Mouse (Mus musculus) lung, adult 2 months (tissue): ENCODE results near the gene Gm10392. TPM values are rescaled to one million over a fixed set of nuclear protein-coding genes. Genes with fewer than 3 reads are reported as not detected.

ENCODE experiments used
- DNase-seq: peaks from one replicate; pipeline ENCODE4 v3.0.0; 2022
- H3K4me1 ChIP-seq: fragments of 200-500 bp; 2 replicates; pipeline ENCODE4 v1.6.1; 2011; ENCODE audit warnings: low read length; ENCODE audit not compliant: control insufficient read depth, insufficient read depth
- H3K4me3 ChIP-seq: fragments of 200-500 bp; replicated peaks from 2 replicates; pipeline ENCODE3; 2011; ENCODE audit warnings: low read depth, mild to moderate bottlenecking, control low read depth, low read length; ENCODE audit errors: extremely low read depth
- CTCF ChIP-seq: fragments of 200-500 bp; IDR thresholded peaks from 2 replicates; pipeline ENCODE4 v1.5.1; 2011; ENCODE audit warnings: mild to moderate bottlenecking, low read length, control low read depth; ENCODE audit not compliant: insufficient read depth
- POLR2A ChIP-seq: fragments of 200-500 bp; IDR thresholded peaks from 2 replicates; pipeline ENCODE4 v1.6.1; 2011; ENCODE audit warnings: low read depth, mild to moderate bottlenecking, control low read depth, low read length, borderline replicate concordance; ENCODE audit errors: extremely low read depth
- WGBS: fragments of 180-500 bp; shearing (Covaris S2); methylation state at CpG from one replicate; pipeline ENCODE4 v1.1.7; 2018; 5-methylcytosine and 5-hydroxymethylcytosine counted together
- polyA plus RNA-seq: library from polyadenylated mRNA; depleted of rRNA; stranded (reverse); fragments of >200 nt; gene quantifications from 2 replicates; pipeline ENCODE4 v1.2.3, GENCODE M21; 2012; rRNA removed

Gm10392 gene
- polyA plus RNA-seq, 1 experiment, result 0.08 TPM

DNA sequence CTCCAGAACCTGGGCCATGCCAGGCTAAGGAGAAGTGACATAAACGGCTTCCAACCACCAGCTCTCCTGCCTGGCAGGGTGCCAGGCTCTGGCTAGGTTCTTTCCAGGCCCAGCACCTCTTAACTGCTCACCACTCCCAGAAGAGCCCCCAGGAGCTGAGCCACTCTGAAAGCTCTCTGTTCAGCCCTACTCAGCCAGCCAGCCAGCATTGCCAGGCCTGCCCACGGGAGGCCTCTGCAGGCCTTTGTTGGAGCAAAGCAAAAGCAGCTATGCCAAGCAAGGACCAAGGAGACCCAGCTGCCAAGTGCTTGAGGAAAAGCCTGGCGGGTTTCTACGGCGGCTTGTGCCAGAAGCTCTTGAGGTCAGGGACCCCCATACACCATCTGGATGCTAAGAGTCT lies 32.2 kb downstream of the Gm10392 start:
- Histone ChIP-seq H3K4me1 (peaks cover 16% of the 10 kb centered on the region), H3K4me3 (no peak overlapping the region)
- 64% methylated on average over 5 of the region's 5 CpGs for WGBS
- TF ChIP-seq CTCF (no peak), POLR2A (no peak)
- DNase-seq, result no peak

DNA sequence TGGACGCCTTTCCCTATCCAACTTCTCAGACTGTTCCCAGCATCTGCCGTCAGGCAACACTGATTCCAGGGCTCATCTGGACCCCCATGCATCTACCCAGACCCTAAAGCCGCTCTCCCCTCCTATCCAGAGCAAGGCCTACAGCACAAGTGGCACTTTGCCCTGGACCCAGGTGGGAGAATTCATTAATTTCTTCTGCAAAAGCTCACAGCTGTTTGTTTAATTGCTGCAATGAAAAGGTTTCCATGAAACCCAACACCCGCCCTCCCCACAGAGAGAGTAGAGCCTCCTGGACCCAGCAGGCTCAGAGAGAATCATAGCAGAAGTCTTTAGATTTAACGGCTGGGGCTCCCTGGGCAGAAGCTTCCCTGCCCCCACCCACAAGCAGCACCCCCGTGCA lies 33.8 kb downstream of the Gm10392 start:
- Histone ChIP-seq H3K4me3 (no peak overlapping the region), H3K4me1 (peaks cover 7% of the 10 kb centered on the region; the same call in 1 of the 2 replicates)
- 80% methylated on average over 6 of the region's 6 CpGs for WGBS
- no peak for DNase-seq
- TF ChIP-seq POLR2A, result no peak

DNA sequence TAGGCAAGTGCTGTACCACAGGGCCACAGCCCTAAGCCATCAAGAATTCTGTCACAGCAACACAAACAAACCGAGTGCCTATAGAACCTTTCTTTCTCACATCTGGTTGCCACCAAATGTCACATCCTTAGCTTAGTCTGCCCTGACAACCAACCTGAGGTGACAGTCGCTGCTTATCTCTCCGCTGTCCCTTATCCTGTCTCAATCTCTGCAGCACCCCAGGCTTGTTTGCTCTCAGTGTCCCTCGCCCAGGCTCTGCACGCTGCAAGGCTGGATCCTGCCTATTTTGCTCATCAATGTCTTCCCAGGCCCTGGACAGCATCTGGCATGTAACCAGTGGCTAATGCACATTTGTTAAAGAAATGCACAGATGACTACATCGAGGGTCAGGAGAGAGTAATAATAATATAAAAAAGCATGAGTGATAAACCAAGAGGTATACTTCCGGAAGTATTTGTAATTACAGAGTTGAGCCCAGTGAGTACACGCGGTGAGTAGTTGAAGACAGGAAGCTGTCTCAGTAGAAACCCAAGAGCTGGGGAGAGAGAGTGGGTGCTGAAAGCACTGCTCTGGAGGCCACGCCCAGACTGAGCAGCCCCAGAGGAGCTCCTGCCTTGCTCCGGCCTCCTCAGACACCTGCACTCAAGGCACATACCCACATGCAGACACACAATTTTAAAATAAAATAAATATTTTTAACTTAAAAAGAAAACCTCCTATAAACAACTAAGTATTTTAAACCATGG lies 35.3 kb downstream of the Gm10392 start:
- H3K4me1 ChIP-seq, result peaks cover under 1% of the 10 kb centered on the region; the same call in 1 of the 2 replicates
- DNase-seq, result no peak
- H3K4me3 ChIP-seq, result no peak overlapping the region
- no peak for TF ChIP-seq CTCF
- TF ChIP-seq POLR2A, result no peak
- WGBS, result 41% methylated on average over 11 of the region's 11 CpGs

DNA sequence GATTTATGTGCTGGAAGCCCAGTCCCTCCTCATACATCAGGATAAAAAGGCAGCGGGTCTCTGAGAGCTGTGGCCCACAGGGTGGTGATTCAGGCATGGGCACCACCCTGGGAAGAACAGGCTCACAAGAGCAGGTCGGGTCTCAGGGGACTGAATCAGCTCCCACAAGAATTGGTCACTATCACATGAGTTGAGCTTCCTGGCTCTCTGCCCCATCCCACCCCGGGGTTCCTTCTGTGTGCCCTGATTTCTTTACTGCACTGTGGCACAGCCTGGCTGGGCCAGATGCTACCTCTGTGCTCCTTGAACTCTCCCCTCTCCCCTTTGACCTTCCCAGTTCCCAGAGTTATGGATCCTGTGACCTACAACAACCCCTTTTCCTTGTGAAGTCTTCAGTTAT lies 36.0 kb downstream of the Gm10392 start:
- H3K4me1 ChIP-seq, result no peaks in the 10 kb centered on the region
- TF ChIP-seq POLR2A (no peak), CTCF (no peak)
- 53% methylated on average over 3 of the region's 3 CpGs for WGBS
- no peak overlapping the region for H3K4me3 ChIP-seq
- no peak for DNase-seq

DNA sequence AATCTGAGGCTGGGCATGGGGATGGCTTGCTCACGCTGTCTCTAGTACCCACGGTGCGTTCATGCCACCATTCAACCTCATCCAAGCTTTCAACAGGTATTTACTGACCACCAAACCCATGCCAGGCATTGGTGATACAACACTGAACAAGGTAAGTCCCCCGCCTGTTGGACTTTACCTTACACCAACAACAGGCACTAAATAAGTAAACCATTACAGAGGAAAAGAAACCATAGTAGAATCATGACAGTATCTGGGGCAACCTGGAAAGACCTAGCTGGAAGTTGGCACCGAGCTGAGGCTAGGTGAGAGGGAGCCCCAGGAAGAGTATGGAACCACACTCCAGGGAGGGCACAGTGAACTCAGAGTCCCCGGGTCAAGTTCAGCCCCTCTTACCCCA lies 42.1 kb downstream of the Gm10392 start:
- 93% methylated on average over 6 of the region's 6 CpGs for WGBS
- DNase-seq, result no peak
- Histone ChIP-seq H3K4me1 (no peaks in the 10 kb centered on the region), H3K4me3 (no peak overlapping the region)
- no peak for TF ChIP-seq CTCF
- TF ChIP-seq POLR2A, result no peak

DNA sequence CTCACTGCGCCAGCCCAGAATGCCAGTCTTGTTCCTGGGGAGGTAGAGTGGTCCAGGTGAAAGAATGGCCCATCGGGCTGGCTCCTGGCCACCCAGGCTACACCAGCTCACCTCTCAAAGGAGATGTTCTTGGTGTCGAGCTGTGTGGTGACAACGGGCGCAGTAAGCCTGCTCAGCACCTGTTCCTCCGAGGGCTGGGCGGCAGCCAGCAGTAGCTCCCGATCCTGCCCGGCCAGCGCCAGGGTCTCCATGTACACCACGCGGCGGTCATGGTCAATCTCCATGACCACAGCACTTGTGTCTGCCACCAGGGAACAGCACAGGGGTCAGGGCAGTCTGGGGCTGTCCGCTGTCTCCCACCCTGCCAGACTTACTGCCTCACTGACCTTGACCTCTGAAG lies 42.8 kb downstream of the Gm10392 start:
- Histone ChIP-seq H3K4me1 (no peaks in the 10 kb centered on the region), H3K4me3 (no peak overlapping the region)
- DNase-seq, result no peak
- no peak for TF ChIP-seq POLR2A
- no peak for TF ChIP-seq CTCF
- 95% methylated on average over 14 of the region's 14 CpGs for WGBS

DNA sequence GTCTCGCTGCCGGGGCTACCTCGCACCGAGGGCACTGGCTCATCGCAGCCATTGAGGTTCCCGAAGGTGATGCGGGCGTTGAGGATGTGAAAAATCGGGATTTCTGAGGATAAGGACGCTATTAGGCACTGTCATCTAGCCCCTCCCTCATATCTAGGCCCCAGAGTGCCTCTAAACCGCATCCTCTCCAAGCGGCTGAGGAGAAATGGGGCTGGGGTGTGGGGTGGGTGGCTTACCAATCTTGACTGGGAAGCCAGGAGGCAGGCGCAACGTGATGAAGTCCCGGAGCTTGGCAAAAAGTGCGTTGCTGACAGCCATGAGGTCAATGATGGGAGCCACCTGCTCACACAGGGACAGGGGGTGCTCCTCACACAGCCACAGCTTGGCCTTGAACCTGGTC lies 46.2 kb downstream of the Gm10392 start:
- no peak for TF ChIP-seq POLR2A
- TF ChIP-seq CTCF, result no peak
- WGBS, result 90% methylated on average over 16 of the region's 16 CpGs
- no peak for DNase-seq
- Histone ChIP-seq H3K4me3 (no peak overlapping the region), H3K4me1 (no peaks in the 10 kb centered on the region; the same call in 1 of the 2 replicates)

DNA sequence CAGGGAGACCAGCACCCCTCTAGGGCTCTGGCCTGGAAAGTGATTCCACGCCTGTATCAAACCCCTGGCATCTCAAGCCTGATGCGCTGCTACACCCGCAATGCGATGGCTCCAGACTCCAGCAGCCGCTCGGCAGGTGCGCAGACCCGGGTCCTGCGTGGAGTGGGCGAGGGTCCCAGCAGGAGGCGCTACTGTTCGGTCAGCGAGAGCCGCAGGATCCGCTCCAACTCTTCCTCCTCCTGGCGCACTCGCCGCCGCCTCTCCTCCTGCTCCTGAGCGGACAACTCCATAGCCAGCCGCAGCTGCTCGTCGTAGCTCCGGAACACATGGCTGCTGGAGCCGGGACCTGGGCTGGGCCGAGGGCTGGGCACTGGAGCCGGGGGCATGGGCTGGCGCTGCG lies 47.6 kb downstream of the Gm10392 start:
- no peak for DNase-seq
- no peak overlapping the region for H3K4me3 ChIP-seq
- peaks cover 3% of the 10 kb centered on the region; the same call in 1 of the 2 replicates for H3K4me1 ChIP-seq
- 82% methylated on average over 28 of the region's 29 CpGs for WGBS
- no peak for TF ChIP-seq CTCF
- no peak for TF ChIP-seq POLR2A

DNA sequence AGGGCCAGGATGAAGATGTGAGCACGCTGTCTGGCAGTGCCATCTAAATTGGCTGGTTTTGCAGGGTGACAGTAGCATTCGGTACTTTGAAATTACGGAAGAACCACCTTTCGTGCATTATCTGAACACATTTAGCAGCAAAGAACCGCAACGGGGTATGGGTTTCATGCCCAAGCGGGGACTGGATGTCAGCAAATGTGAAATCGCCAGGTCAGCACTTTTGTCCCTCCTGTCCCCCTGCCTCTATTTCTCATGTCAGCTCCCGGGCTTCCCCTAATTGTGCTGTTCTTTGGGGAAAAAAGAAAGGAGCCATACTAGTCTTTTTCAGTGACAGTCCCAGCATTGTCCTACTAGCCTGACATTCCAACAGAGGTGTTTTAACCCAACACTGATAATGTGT lies 50.6 kb downstream of the Gm10392 start:
- DNase-seq, result no peak
- Histone ChIP-seq H3K4me1 (peaks cover 3% of the 10 kb centered on the region; the same call in 1 of the 2 replicates), H3K4me3 (no peak overlapping the region)
- 89% methylated on average over 9 of the region's 9 CpGs for WGBS
- TF ChIP-seq CTCF, result no peak
- TF ChIP-seq POLR2A, result no peak

DNA sequence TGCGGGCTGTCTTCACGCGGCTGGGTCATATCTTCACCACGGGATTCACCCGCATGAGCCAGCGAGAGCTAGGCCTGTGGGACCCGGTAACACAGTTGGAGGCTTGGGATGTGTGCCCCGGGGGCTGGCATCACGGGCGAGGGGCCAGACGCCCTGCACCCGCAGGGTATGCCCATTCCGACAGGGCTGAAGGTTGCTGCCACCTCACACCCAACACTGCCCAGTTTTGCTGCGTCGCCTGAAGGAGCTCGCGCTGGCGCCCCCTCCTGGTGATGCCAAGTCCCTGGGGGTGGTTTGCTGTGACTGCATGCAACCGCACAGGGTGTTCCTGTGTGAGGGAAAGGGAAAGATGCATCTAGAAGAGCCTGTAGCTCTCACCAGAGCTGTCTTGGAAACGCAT lies 51.2 kb downstream of the Gm10392 start:
- no peak overlapping the region for H3K4me3 ChIP-seq
- peak; percentile 76 for TF ChIP-seq CTCF
- no peak for TF ChIP-seq POLR2A
- WGBS, result 11% methylated on average over 20 of the region's 20 CpGs
- peak; percentile 83 for DNase-seq
- H3K4me1 ChIP-seq, result peaks cover 3% of the 10 kb centered on the region; the same call in 1 of the 2 replicates

DNA sequence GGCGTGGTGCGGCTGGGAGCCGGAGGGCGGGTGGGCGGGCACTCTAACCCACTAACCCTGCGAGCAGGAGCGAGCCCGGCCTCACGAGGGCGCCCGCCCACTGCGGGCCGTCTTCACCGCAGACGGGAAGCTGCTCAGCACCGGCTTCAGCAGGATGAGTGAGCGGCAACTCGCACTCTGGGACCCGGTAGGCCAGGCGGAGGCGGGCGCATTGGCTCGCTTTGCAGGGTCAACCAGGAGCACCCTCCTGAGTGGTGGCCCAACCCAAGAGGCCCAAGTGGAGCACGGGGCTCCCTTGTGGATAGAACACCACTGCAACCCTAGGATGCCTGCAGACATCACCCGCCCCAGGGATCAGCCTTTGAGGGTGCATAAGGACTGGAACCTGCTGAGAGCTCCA lies 51.8 kb downstream of the Gm10392 start:
- 8% methylated on average over 25 of the region's 25 CpGs for WGBS
- no peak overlapping the region for H3K4me3 ChIP-seq
- TF ChIP-seq CTCF, result peak; percentile 50
- TF ChIP-seq POLR2A, result no peak
- peaks cover 3% of the 10 kb centered on the region; the same call in 1 of the 2 replicates for H3K4me1 ChIP-seq
- peak; percentile 78 for DNase-seq

Other genes with a start within 250 kb of the Gm10392 start
- 23.6 and 34.3 TPM in 2 replicates for gene Coro6, start 56.8 kb downstream of the Gm10392 start, polyA plus RNA-seq
- gene Ankrd13b, start 29.5 kb downstream of the Gm10392 start, polyA plus RNA-seq, result 21.8 and 22.4 TPM in 2 replicates
- 112 TPM in 2 replicates for gene Git1, start 25.6 kb downstream of the Gm10392 start, polyA plus RNA-seq
- 3.8 and 5.9 TPM in 2 replicates for gene Abhd15, start 4.1 kb downstream of the Gm10392 start, polyA plus RNA-seq
- gene Trp53i13, start 3.2 kb downstream of the Gm10392 start, polyA plus RNA-seq, result 31.8 and 41.5 TPM in 2 replicates
- 5.2 and 9.2 TPM in 2 replicates for gene Taok1, start 88.6 kb upstream of the Gm10392 start, polyA plus RNA-seq
- 11.6 and 20.5 TPM in 2 replicates for gene Nufip2, start 167.0 kb upstream of the Gm10392 start, polyA plus RNA-seq
- gene Cryba1, start 206.1 kb upstream of the Gm10392 start, polyA plus RNA-seq, result not detected in 2 replicates
- 63.7 and 92.1 TPM in 2 replicates for gene Myo18a, start 244.0 kb upstream of the Gm10392 start, polyA plus RNA-seq